Mouse (Mus musculus): Measurements from ENCODE around the gene Dhrs4. TPM values are rescaled to one million over a fixed set of nuclear protein-coding genes. Genes with fewer than 3 reads are reported as not detected.
A peak's percentile ranks its signal among the peaks of the same experiment; 100 is the strongest.

Gene Dhrs4
- polyA plus RNA-seq, 1 experiment from 2014 or later = 49.6 TPM

DNA sequence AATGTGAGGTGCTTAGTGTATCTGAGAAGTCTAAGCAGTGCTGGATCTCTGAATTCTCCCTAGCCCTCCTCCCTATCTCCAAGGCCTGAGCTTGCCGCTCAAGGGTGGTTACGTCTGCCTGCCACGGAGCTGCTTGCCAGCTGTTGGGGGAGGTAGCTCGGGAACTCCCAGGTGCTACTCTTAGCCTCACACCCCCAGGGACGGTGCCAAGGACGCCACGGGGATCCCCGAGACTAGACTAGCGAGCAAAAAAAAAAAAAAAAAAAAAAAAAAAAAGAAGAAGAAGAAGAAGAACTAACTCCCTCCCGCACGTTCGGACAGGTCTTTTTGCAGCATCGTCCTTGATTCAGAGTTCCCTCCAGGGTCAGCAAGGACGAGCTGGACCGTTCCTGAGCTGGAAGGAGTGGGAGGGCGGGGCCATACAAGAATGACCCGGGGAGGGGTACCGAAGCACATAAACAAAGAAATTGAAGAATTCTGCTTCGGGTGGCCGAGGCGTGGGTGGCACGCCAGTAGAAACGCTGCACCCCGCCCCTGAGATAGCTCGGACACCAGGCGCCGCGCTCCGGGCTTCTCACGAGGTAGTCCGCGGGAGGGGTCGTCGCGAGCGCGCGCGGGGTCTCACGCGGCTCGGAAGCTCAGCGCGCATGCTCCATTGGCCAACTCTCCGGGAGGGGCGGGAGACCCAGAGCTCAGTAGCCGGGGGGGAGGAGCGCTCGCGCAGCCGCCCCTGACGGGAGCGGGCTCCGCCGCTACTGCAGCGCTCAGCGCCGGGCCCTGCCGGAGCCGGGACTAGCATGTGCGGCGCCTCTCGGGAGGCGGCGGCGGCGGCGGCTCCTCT is 12.0 kb downstream of the Dhrs4 start, which contains the start of gene Carmil3:
TSS of gene Carmil3 (plus strand) at position 291 of the 841 bp plus-strand sequence.
- peaks cover 33% of the 10 kb centered on the region for H3K4me1 ChIP-seq
- peaks cover 19% of the 10 kb centered on the region for H3K36me3 ChIP-seq
- H3K9ac ChIP-seq (replicated peaks) = peak within 1 kb of the TSS; percentile 91
- peak within 1 kb of the TSS; percentile 60 for H3K4me2 ChIP-seq (replicated peaks)
- peak; percentile 90 for ATAC-seq (replicated peaks)
- H3K4me3 ChIP-seq = peak within 1 kb of the TSS; percentile 81
- peak within 1 kb of the TSS; percentile 96 for H3K27ac ChIP-seq (replicated peaks)
- H3K27me3 ChIP-seq = no peaks in the 10 kb centered on the region
- under 1% methylated on average over 67 of the region's 68 CpGs for WGBS
- H3K9me3 ChIP-seq = no peaks in the 10 kb centered on the region

DNA sequence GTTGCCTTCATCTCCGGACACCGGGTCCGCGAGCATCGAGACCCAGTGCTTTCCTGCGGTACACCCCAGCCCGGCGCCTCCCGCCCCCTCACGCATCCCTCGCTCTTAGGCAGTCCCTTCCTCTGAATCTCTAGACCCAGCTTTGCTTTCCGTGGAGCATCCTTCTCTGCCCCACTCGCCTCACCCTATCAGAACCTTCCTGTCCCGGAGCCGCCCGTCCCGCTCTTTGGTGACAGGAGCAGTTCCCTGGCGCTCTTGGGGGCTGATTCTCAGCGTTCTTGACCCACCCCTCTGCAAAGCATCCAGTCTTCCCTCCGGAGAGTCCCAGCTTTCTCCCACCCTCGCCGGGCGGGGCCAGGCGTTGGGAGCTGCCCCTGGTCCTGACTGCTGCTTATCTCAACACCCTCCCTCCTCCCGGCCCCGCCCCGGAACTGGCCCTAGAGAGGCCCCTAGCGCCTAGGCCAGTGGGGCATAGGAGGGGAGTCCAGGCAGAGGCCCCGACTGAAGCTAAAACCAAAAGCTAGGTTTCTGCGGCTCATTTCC is 12.8 kb downstream of the Dhrs4 start:
- Histone ChIP-seq H3K4me2 (replicated peaks) (peak overlapping the region; percentile 60), H3K4me3 (peak overlapping the region; percentile 81), H3K36me3 (peaks cover 27% of the 10 kb centered on the region), H3K27ac (replicated peaks) (peak overlapping the region; percentile 96), H3K27me3 (no peaks in the 10 kb centered on the region), H3K9me3 (no peaks in the 10 kb centered on the region), H3K4me1 (peaks cover 36% of the 10 kb centered on the region), H3K9ac (replicated peaks) (peak overlapping the region; percentile 91)
- WGBS = under 1% methylated on average over 27 of the region's 30 CpGs
- ATAC-seq (replicated peaks) = peak; percentile 71

DNA sequence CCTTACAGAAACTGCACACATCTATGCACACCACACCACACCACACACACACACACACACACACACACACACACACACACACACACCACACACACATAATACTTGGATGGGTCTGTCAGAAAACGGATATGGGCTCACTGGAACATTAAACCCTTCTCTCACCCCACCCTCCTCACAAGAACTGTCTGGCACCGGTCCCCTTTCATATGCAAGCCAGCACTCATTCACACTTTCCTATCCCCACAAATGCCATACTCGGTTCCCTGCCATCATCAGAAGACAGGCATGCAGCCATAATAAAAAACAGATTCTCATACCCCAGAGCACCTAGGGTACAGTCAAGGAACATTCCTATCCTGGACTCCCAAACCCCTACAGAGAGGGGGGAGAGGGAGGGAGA is 13.5 kb downstream of the Dhrs4 start:
- peaks cover 36% of the 10 kb centered on the region for H3K4me1 ChIP-seq
- H3K36me3 ChIP-seq = peaks cover 32% of the 10 kb centered on the region
- ATAC-seq (replicated peaks) = peak; percentile 15
- WGBS = 33% methylated on average over 3 of the region's 3 CpGs
- H3K27ac ChIP-seq (replicated peaks) = peak overlapping the region; percentile 96
- peak overlapping the region; percentile 91; the same call in 1 of the 2 replicates for H3K9ac ChIP-seq (replicated peaks)
- no peaks in the 10 kb centered on the region for H3K9me3 ChIP-seq
- H3K4me2 ChIP-seq (replicated peaks) = peak overlapping the region; percentile 60
- H3K4me3 ChIP-seq = peak overlapping the region; percentile 81
- H3K27me3 ChIP-seq = no peaks in the 10 kb centered on the region

DNA sequence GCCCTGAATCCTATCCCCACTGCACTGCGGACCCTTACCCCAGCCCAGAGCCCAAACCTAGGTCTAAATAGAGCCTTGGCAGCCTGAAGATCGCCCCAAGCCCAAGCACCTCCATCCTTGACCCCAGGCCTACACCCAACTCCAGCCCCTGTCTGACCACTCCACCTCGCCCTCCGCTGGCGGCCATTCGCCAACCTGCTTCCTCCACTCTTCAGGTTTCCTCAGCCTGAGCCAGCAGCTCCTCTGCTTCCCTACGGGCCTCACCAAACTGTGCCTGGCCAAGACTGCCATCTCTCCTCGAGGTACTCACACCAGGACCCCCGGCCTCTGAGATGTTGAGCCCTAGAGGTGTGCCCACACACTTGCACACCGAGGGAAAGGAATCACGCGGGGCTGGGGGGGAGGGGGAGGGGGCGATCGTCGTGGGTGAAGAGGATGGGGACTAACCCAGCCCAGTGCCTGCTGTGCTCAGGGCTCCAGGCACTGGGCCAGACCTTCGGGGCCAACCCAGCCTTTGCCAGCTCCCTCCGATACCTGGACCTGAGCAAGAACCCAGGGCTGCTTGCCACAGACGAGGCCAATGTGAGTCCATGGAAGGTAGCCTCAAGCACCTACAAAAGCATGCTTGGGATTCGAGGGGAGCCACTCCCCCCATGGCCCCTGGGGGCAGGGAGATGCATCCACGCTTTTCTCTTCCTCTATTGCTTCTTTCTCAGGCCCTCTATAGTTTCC is 17.1 kb downstream of the Dhrs4 start:
- H3K4me2 ChIP-seq (replicated peaks) = no peak overlapping the region
- H3K9ac ChIP-seq (replicated peaks) = no peak overlapping the region
- ATAC-seq (replicated peaks) = no peak
- H3K27ac ChIP-seq (replicated peaks) = no peak overlapping the region
- no peaks in the 10 kb centered on the region for H3K27me3 ChIP-seq
- H3K36me3 ChIP-seq = peaks cover 56% of the 10 kb centered on the region
- H3K9me3 ChIP-seq = no peaks in the 10 kb centered on the region
- H3K4me1 ChIP-seq = peaks cover 30% of the 10 kb centered on the region
- no peak overlapping the region for H3K4me3 ChIP-seq
- WGBS = 75% methylated on average over 20 of the region's 20 CpGs

DNA sequence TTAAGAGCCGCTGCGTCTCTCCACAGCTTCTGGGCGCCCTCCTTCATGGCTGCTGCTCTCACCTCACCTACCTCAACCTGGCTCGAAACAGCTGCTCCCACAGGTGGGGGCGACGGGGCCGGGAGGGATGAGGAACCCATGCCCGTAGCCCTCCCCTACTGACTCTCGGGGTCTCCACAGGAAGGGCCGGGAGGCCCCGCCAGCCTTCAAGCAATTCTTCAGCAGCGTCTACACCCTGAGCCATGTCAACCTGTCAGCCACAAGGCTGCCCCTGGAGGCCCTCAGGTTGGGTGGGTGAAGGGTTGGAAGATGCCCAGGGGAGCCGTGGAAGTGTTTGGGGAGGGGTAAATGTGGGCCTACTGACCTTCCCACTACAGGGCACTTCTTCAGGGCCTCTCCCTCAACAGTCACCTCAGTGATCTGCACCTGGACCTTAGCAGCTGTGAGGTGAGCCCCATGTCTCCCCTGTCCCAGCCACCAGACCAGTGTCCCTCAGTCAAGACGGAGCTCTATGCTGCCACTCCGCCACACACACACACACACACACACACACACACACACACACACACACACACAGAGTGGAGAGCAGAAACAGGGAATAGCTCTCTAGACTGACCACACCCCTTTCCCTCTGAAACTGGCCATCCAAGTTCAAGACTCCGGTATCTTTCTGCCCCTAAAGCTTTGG is 18.3 kb downstream of the Dhrs4 start:
- peaks cover 67% of the 10 kb centered on the region for H3K36me3 ChIP-seq
- H3K4me1 ChIP-seq = peaks cover 26% of the 10 kb centered on the region
- H3K4me2 ChIP-seq (replicated peaks) = no peak overlapping the region
- H3K27me3 ChIP-seq = no peaks in the 10 kb centered on the region
- WGBS = 81% methylated on average over 16 of the region's 16 CpGs
- no peak overlapping the region for H3K4me3 ChIP-seq
- ATAC-seq (replicated peaks) = peak; percentile 8; the same call in 1 of the 2 replicates
- H3K9ac ChIP-seq (replicated peaks) = no peak overlapping the region
- no peak overlapping the region for H3K27ac ChIP-seq (replicated peaks)
- no peaks in the 10 kb centered on the region for H3K9me3 ChIP-seq

DNA sequence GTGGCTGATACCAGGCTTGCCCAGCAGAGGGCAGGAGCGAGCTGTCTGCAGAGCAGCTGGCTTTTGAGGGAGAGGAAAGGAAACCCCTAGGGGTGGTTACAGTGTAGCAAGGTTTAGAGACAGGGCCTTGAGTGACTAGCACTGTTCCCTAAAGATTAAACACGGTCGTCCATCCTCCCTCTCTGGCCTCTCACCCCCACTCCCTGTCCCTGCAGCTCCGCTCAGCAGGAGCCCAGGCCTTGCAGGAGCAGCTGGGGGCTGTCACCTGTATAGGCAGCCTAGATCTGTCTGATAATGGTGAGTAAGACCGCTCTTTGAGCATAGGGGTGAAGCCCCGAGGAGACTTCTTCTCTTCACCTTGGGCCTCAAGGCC is 18.9 kb downstream of the Dhrs4 start:
- Histone ChIP-seq H3K27ac (replicated peaks) (no peak overlapping the region), H3K27me3 (no peaks in the 10 kb centered on the region), H3K4me1 (peaks cover 21% of the 10 kb centered on the region), H3K4me3 (no peak overlapping the region), H3K4me2 (replicated peaks) (no peak overlapping the region), H3K9me3 (no peaks in the 10 kb centered on the region), H3K9ac (replicated peaks) (0 out of 2 replicates have a peak overlapping the region, but pooled peaks have one; percentile 29), H3K36me3 (peaks cover 71% of the 10 kb centered on the region)
- WGBS = 41% methylated on average over 6 of the region's 6 CpGs
- peak; percentile 43 for ATAC-seq (replicated peaks)

DNA sequence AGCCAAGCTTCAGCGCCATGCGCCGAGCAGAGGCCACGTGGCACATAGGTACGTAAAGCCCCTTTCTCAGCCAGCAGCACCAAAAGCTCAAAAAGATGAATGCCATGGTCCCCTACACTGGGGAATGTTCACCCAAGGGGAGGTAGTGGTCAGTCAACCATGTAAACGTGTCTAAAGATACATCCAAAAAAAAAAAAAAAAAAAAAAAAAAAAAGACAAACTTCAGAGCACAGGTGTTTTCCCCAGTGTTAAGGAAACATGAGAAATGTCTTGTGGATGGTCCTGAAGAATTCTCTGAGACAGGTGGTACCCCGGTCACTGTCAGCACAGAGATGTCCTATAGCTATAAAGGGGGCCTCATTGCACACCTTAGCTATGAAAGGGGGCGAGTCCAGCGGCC is 27.1 kb downstream of the Dhrs4 start:
- Histone ChIP-seq H3K4me2 (replicated peaks) (no peak overlapping the region), H3K4me3 (no peak overlapping the region), H3K9ac (replicated peaks) (no peak overlapping the region), H3K27me3 (no peaks in the 10 kb centered on the region), H3K4me1 (peaks cover 4% of the 10 kb centered on the region; the same call in 1 of the 2 replicates), H3K36me3 (peaks cover 18% of the 10 kb centered on the region), H3K27ac (replicated peaks) (no peak overlapping the region), H3K9me3 (no peaks in the 10 kb centered on the region)
- no peak for ATAC-seq (replicated peaks)
- 90% methylated on average over 9 of the region's 9 CpGs for WGBS

DNA sequence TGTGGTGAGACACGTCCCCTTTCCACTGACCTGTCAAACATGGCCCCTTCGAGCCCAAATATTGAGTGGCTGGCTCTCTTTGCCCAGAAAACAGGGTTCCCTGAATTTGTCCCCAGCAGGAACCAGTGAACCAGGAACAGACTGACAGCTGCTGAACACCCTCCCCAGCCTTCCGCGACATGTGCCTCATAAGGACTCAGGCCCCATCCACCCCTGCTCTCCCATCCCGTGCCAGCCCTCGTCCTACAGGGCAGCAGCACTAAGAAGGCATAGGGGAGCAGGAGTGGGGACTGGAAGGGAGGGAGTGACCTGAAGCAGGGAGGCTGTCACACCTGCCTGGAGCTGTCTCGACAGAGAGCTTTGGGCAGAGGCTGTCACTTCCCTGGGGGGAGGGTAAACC is 29.2 kb downstream of the Dhrs4 start:
- peaks cover 2% of the 10 kb centered on the region; the same call in 1 of the 2 replicates for H3K36me3 ChIP-seq
- H3K27ac ChIP-seq (replicated peaks) = no peak overlapping the region
- H3K4me3 ChIP-seq = no peak overlapping the region
- no peak for ATAC-seq (replicated peaks)
- no peaks in the 10 kb centered on the region for H3K9me3 ChIP-seq
- H3K4me2 ChIP-seq (replicated peaks) = no peak overlapping the region
- peaks cover 14% of the 10 kb centered on the region for H3K4me1 ChIP-seq
- WGBS = 56% methylated on average over 7 of the region's 7 CpGs
- no peaks in the 10 kb centered on the region for H3K27me3 ChIP-seq
- no peak overlapping the region for H3K9ac ChIP-seq (replicated peaks)

DNA sequence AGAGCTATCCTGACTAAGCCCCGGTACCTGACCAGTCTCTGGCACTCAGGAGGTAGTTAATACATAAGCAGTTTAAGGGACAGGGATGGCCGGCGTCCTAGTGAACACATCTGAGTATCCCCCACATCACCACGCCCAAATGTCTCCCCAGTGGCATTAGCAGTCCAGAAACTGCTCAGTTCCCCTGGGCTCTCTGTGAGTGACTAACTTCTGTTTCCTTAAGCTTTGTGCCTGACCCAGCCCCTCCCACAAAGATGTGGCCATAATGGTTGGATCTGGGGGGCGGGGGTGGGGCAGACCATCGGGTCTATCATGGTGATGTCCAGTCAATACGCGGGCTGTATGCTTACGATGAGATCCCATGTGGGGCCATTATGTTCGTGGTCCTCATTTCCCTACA is 31.0 kb downstream of the Dhrs4 start:
- Histone ChIP-seq H3K36me3 (0 out of 2 replicates have a peak, but pooled peaks cover 2% of the 10 kb centered on the region), H3K4me1 (peaks cover 14% of the 10 kb centered on the region), H3K9me3 (no peaks in the 10 kb centered on the region), H3K4me3 (no peak overlapping the region), H3K27ac (replicated peaks) (no peak overlapping the region), H3K27me3 (no peaks in the 10 kb centered on the region), H3K4me2 (replicated peaks) (no peak overlapping the region), H3K9ac (replicated peaks) (no peak overlapping the region)
- WGBS = 83% methylated on average over 10 of the region's 10 CpGs
- no peak for ATAC-seq (replicated peaks)

DNA sequence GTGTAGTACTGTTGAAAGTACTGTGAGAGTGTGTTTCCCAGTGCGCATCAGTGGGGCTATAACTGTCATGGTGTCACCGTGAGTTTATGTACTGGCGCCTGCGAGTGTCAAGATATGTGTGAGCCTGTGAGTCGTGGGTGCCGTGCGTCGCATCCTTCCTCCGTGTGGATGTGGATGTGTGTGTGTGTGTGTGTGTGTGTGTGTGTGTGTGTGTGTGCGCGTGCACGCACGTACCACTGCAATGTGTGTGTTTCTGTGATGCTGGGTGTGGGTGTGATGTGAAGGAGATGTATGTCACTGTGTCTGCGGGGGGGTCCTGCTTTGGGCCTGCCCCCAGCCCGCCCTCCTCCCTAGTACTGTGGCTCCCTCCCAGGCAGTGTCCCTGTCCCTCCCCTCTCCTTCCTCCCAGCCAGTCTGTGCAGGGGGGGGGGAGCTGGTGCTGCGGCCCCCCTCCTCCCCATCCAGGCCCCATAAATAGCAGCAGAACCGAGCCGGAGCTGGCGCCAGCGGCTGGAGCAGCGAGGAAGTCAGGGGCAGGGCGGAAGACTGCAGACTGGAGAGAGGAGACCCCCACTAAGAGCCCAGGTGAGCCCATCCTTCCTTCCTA is 31.7 kb downstream of the Dhrs4 start, which contains the start of gene Cpne6:
TSS of gene Cpne6 (plus strand) at position 321 of the 607 bp plus-strand sequence.
- H3K9ac ChIP-seq (replicated peaks) = no peak within 1 kb of the TSS
- peaks cover 14% of the 10 kb centered on the region for H3K4me1 ChIP-seq
- ATAC-seq (replicated peaks) = 0 out of 2 replicates have a peak, but pooled peaks have one; percentile 20
- WGBS = 72% methylated on average over 20 of the region's 22 CpGs
- no peak within 1 kb of the TSS for H3K4me3 ChIP-seq
- no peak within 1 kb of the TSS for H3K27ac ChIP-seq (replicated peaks)
- H3K4me2 ChIP-seq (replicated peaks) = no peak within 1 kb of the TSS
- no peaks in the 10 kb centered on the region for H3K27me3 ChIP-seq
- 0 out of 2 replicates have a peak, but pooled peaks cover 2% of the 10 kb centered on the region for H3K36me3 ChIP-seq
- H3K9me3 ChIP-seq = no peaks in the 10 kb centered on the region

DNA sequence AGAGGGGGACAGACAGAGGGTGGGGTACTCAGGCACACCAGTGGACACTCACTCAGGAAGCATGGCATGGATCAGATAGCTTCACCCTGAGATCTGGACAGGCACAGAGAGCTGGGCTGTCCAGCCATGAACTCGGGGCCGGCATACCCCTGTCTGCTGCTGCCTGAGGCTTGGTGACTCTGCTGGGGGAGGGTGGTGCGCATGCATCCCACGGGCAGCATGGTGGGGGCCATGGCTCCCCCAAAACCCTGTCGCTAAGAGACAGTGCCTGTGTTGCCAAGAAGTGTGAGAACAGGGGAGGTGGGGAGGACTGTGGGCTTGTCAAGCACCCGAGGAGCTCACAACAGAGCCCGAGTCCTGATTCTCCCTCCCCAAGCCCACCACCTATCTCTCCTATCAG is 32.5 kb downstream of the Dhrs4 start:
- Histone ChIP-seq H3K4me2 (replicated peaks) (no peak overlapping the region), H3K9ac (replicated peaks) (no peak overlapping the region), H3K27me3 (no peaks in the 10 kb centered on the region), H3K4me1 (peaks cover 14% of the 10 kb centered on the region), H3K4me3 (no peak overlapping the region), H3K27ac (replicated peaks) (no peak overlapping the region), H3K36me3 (0 out of 2 replicates have a peak, but pooled peaks cover 2% of the 10 kb centered on the region), H3K9me3 (no peaks in the 10 kb centered on the region)
- 47% methylated on average over 7 of the region's 7 CpGs for WGBS
- ATAC-seq (replicated peaks) = peak; percentile 30
